Mouse (Mus musculus): ENCODE results near the gene Gpr4.

Gene Gpr4

GRCm38 (mm10) chr7:19196676-19197075 lies 15.7 kb upstream of the Gpr4 start:
- DNase-seq (ENCODE audit: low spot score), result no peak

GRCm38 (mm10) chr7:19197985-19198384 lies 14.4 kb upstream of the Gpr4 start:
- DNase-seq (ENCODE audit: low spot score), result peak; percentile 35

GRCm38 (mm10) chr7:19201660-19202059 lies 10.7 kb upstream of the Gpr4 start:
- no peak for DNase-seq (ENCODE audit: low spot score)

DNA sequence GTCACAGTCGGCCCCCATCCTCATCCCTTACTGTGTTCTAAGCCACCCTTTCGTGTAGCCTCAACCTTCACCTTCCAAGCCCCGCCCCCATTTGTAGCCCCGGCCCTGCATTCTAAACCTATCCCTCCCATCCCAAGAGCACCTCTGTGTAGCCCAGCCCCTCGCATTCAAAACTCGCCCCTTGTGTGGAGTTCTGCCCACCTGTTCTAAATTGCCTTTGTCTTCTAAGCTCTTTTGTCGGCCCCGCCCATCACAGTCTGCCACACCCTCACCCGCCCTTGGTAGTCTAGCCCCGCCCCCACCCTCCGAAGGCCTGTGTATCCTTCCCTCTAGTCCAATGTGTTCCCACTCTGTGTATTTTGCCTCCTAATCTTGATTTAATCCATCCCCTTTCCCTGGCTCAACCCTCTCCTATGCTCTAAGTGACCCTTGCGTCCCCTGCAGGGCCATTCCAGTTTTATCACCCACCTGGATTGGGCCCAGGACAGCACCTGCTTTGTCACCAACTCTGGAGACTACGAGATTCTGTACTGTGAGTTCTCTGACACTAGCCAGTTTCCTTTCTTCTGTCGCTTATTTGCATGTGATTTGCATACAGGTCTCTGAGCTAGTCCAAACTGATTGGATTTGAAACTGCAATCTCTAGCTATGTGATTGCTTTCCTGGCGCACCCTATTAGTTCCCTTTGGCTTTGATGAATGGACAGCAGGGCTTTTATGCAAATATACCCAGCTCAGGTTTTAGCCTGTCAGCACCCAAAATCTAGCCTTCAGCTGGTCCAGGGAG lies 10.1 kb upstream of the Gpr4 start:
- DNase-seq (ENCODE audit: low spot score), result no peak

- no peak for DNase-seq (ENCODE audit: low spot score)
Measured at GRCm38 (mm10) chr7:19208201-19208910, 4.0 kb upstream of the Gpr4 start.

- DNase-seq (ENCODE audit: low spot score), result no peak
Measured at GRCm38 (mm10) chr7:19208944-19209472, 3.3 kb upstream of the Gpr4 start.

- DNase-seq (ENCODE audit: low spot score), result no peak
Measured at GRCm38 (mm10) chr7:19209494-19209893, 2.8 kb upstream of the Gpr4 start.

DNA sequence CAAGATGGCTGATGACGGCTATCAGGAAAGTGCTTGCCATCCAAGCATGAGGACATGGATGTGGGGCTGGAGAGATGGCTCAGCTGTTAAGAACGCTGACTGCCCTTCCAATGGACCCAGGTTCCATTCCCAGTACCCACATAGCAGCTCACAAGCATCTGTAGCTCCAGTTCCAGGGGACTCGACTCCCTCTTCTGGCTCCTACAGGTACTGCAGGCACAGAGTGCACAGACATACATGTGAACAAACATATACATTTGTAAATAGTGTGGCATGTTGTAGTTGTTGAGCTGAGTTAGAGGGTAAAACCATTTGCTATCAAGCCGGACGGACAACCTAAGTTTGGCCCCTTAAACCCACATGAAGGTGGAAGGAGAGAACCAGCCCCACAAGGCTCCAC lies 2.3 kb upstream of the Gpr4 start:
- no peak for DNase-seq (ENCODE audit: low spot score)

GRCm38 (mm10) chr7:19211041-19211675 lies 1.2 kb upstream of the Gpr4 start:
- no peak for DNase-seq (ENCODE audit: low spot score)

DNA sequence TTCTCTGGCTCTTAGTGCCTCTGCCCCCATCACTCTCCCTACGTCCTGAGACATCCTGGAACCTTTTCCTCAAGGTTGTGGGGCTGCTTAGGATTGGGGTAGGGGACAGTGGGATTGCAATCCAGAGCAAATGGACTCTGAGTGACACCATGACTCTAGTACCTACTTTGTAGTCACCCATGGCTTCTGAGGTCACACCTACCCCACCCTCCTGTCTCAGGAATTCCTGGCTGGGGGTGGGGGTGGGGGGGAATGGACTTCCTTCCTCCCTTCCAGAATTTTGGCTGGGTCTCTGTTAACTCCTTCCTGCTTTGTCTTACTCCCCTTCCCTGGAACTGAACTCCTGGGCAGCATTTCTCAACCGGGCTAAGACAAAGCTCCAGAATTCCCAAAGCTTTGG lies 1.0 kb downstream of the Gpr4 start:
- DNase-seq (ENCODE audit: low spot score), result no peak

DNA sequence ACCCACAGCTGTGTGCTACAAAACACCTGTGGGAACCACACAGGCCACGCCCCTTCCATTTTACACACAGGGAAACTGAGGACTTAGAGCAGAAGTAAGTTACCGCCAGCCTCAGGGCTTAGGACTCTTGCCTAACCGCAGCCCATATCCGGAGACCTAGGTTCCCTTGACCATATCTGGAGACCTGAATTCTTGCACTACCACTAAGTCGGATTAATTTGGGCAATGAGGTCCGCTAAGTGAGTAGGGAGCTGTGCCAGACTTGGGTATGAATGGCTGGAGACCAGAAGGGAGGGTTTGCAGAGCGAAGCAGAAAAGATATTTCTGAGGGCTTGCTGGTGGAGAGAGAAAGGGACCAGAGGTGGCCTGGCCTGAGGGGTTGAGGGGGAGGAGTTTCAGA lies 2.0 kb downstream of the Gpr4 start:
- DNase-seq (ENCODE audit: low spot score), result no peak

- no peak for DNase-seq (ENCODE audit: low spot score)
Measured at GRCm38 (mm10) chr7:19214940-19215339, 2.6 kb downstream of the Gpr4 start.

DNA sequence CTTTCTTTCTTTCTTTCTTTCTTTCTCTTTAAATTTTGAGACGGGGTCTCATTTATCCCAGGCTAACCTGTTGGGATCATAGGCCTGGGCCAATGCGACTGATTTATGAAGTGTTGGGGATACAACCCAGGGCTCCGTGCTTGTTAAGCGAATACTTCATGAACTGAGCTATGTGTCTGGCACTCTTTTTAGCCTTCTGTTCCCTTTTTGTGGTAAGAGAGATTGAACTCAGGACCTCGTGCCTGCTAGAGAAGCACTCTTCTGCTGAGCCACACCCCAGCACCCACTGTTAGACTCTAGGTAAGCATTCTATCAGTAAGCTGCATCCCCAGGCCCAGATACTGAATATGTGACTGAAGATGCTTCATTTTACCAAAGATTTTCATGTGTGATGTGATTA lies 5.2 kb downstream of the Gpr4 start:
- DNase-seq (ENCODE audit: low spot score), result no peak

- no peak for DNase-seq (ENCODE audit: low spot score)
Measured at GRCm38 (mm10) chr7:19217944-19218343, 5.6 kb downstream of the Gpr4 start.

DNA sequence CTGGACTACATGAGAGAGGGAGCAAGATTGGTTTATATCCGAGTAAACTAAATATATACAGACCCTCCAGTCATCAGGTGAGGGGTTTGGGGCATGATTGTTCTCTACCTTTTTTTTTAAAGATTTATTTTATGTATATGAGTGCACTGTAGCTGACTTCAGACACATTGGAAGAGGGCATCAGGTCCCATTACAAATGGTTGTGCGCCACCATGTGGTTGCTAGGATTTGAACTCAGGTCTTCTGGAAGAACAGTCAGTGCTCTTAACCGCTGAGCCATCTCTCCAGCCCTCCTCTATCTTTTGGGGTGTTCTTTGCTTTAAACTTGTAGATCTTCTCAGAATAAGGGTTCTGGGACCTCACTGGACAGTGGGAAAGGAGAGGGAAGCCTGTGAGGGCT lies 7.7 kb downstream of the Gpr4 start:
- DNase-seq (ENCODE audit: low spot score), result no peak

GRCm38 (mm10) chr7:19222189-19222588 lies 9.9 kb downstream of the Gpr4 start:
- DNase-seq (ENCODE audit: low spot score), result no peak

- no peak for DNase-seq (ENCODE audit: low spot score)
Measured at GRCm38 (mm10) chr7:19222875-19223274, 10.5 kb downstream of the Gpr4 start.

GRCm38 (mm10) chr7:19224933-19225332 lies 12.6 kb downstream of the Gpr4 start:
- DNase-seq (ENCODE audit: low spot score), result no peak

- no peak for DNase-seq (ENCODE audit: low spot score)
Measured at GRCm38 (mm10) chr7:19226817-19227797, 14.8 kb downstream of the Gpr4 start.

GRCm38 (mm10) chr7:19227883-19228792 lies 15.8 kb downstream of the Gpr4 start, which contains the start of gene Opa3:
Opa3 (plus strand) TSS chr7:19228334.
- DNase-seq (ENCODE audit: low spot score), result peak; percentile 94

GRCm38 (mm10) chr7:19228793-19229148 lies 16.4 kb downstream of the Gpr4 start:
- DNase-seq (ENCODE audit: low spot score), result no peak

Measured in spleen, adult 12 weeks (tissue).